Mouse (Mus musculus) hindbrain, embryonic 13.5 days (tissue): ENCODE results near the gene Ece1. TPM values are rescaled to one million over a fixed set of nuclear protein-coding genes. Genes with fewer than 3 reads are reported as not detected.

Experiments used
- ATAC-seq: fragments of 200-750 bp; cut with Nextera tagmentation; 2 replicates; pipeline ENCODE4 v1.8.0; 2017; ENCODE audit warnings: moderate TSS enrichment; ENCODE audit not compliant: low FRiP score
- H3K27ac ChIP-seq: fragments of 300-500 bp; sonication (generic); 2 replicates; pipeline ENCODE4 v1.5.1; 2015; ENCODE audit warnings: inconsistent platforms, mild to moderate bottlenecking, moderate library complexity
- H3K27me3 ChIP-seq: fragments of 300-500 bp; sonication (generic); 2 replicates; pipeline ENCODE4 v1.6.1; 2015; ENCODE audit warnings: mild to moderate bottlenecking, inconsistent platforms
- H3K36me3 ChIP-seq: fragments of 300-500 bp; sonication (generic); 2 replicates; pipeline ENCODE4 v1.6.1; 2015; ENCODE audit warnings: mild to moderate bottlenecking, inconsistent platforms
- H3K4me1 ChIP-seq: fragments of 300-500 bp; sonication (generic); replicated peaks from 2 replicates; pipeline ENCODE4 v1.6.1; 2015; ENCODE audit warnings: inconsistent platforms
- H3K4me2 ChIP-seq: fragments of 300-500 bp; sonication (generic); 2 replicates; pipeline ENCODE4 v1.6.1; 2015; ENCODE audit warnings: inconsistent platforms, mild to moderate bottlenecking, moderate library complexity
- H3K4me3 ChIP-seq: fragments of 300-500 bp; sonication (generic); 2 replicates; pipeline ENCODE4 v1.5.1; 2015; ENCODE audit warnings: mild to moderate bottlenecking, inconsistent platforms
- H3K9ac ChIP-seq: fragments of 300-500 bp; sonication (generic); 2 replicates; pipeline ENCODE4 v1.6.1; 2015; ENCODE audit warnings: mild to moderate bottlenecking, inconsistent platforms
- H3K9me3 ChIP-seq: fragments of 300-500 bp; sonication (generic); 2 replicates; pipeline ENCODE4 v1.6.1; 2016; ENCODE audit warnings: inconsistent platforms
- WGBS: fragments of 180-500 bp; shearing (Covaris S2); methylation state at CpG from one replicate; pipeline ENCODE4 v1.1.7; 2015; 5-methylcytosine and 5-hydroxymethylcytosine counted together
- polyA plus RNA-seq: library from polyadenylated mRNA; unstranded; fragments of >200 nt; fragmentation: Nextera tagmentation; extraction: Ambion mirVana; gene quantifications from 2 replicates; pipeline ENCODE4 v1.2.1, GENCODE M21; 2015

Gene Ece1
- polyA plus RNA-seq, 1 experiment from 2014 or later: 20.2 TPM

DNA sequence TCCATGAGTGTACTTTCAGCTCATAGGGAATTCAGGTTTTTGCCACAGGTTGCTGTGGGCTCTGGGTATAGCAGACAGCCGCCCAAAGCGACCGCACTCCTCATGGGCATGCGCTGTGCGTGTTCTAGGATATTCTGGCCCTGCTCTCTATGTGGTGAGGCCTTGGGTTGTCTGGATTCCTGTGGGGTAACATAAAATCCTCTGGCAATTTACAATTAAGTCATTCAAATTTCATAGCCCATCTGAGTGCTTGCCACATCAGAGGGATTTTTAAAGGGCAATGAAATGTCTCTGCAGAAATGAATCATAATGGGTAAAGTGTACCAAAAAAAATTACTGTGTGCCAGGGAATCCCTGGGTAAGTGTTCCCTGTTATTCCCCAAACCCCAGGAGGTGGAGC is 127.4 kb downstream of the Ece1 start:
- no peak overlapping the region for H3K9ac ChIP-seq
- H3K4me3 ChIP-seq: no peak overlapping the region
- H3K9me3 ChIP-seq: no peaks in the 10 kb centered on the region
- H3K4me1 ChIP-seq: peaks cover 7% of the 10 kb centered on the region
- ATAC-seq: no peak
- H3K27me3 ChIP-seq: no peaks in the 10 kb centered on the region
- no peak overlapping the region for H3K4me2 ChIP-seq
- no peak overlapping the region for H3K27ac ChIP-seq
- WGBS: 80% methylated on average over 5 of the region's 5 CpGs
- H3K36me3 ChIP-seq: no peaks in the 10 kb centered on the region

DNA sequence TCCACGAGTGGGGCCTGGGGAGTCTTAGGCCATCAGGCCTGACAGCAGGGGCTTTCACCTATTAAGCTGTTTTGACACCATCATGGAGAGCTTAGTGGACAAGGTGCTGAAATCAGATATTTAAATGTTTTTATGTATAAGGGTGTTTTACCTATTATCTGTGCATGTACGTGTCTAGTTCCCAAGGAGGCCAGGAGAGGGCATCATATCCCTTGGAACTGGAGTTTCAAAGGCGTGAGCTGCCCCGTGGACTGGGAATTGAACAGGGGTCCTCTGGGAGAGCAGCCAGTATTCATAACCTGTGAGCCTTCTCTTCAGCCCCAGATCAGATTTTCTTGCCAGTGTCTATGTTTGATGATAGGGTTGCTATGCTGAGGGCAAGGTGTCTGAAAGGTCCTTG is 128.4 kb downstream of the Ece1 start:
- no peaks in the 10 kb centered on the region for H3K36me3 ChIP-seq
- no peaks in the 10 kb centered on the region for H3K9me3 ChIP-seq
- H3K27me3 ChIP-seq: no peaks in the 10 kb centered on the region
- H3K4me2 ChIP-seq: no peak overlapping the region
- no peak overlapping the region for H3K9ac ChIP-seq
- H3K4me3 ChIP-seq: no peak overlapping the region
- H3K4me1 ChIP-seq: peaks cover 15% of the 10 kb centered on the region
- H3K27ac ChIP-seq: no peak overlapping the region
- ATAC-seq: no peak
- WGBS: 85% methylated on average over 4 of the region's 4 CpGs

DNA sequence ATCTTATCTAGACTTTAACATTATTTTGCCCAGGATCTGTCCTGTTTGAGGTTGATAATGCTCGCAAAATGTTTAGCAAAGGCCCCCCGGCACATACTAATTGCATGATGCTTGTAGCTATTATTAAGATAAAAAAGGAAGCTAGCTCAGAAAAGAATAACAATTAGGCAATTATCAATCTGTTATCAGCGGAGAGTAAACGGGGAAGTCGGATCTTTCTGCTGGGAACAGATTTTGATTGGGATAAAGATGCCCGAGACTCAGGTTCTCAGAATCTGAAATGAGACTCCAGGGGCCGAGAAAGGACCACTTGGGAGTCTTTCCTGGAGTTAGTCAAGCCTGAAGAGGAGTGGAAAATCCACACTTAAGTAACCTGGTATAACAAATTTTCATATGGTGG is 129.2 kb downstream of the Ece1 start:
- WGBS: 61% methylated on average over 7 of the region's 7 CpGs
- Histone ChIP-seq H3K27me3 (no peaks in the 10 kb centered on the region), H3K4me2 (no peak overlapping the region), H3K4me1 (peaks cover 23% of the 10 kb centered on the region), H3K9me3 (no peaks in the 10 kb centered on the region), H3K9ac (no peak overlapping the region), H3K36me3 (no peaks in the 10 kb centered on the region), H3K27ac (no peak overlapping the region), H3K4me3 (no peak overlapping the region)
- no peak for ATAC-seq

- Histone ChIP-seq H3K4me2 (peak within 1 kb of the TSS; percentile 93), H3K27me3 (no peaks in the 10 kb centered on the region), H3K9ac (peak within 1 kb of the TSS; percentile 100), H3K27ac (peak within 1 kb of the TSS; percentile 97), H3K9me3 (no peaks in the 10 kb centered on the region), H3K4me1 (peaks cover 34% of the 10 kb centered on the region), H3K4me3 (peak within 1 kb of the TSS; percentile 98), H3K36me3 (peaks cover 1% of the 10 kb centered on the region)
- WGBS: 2% methylated on average over 39 of the region's 39 CpGs
- peak; percentile 74 for ATAC-seq
Measured at GRCm38 (mm10) chr4:137992890-137993289, 130.9 kb downstream of the Ece1 start, which contains the start of gene Eif4g3. Gene Eif4g3, plus strand, starts transcription at chr4:137993022.

DNA sequence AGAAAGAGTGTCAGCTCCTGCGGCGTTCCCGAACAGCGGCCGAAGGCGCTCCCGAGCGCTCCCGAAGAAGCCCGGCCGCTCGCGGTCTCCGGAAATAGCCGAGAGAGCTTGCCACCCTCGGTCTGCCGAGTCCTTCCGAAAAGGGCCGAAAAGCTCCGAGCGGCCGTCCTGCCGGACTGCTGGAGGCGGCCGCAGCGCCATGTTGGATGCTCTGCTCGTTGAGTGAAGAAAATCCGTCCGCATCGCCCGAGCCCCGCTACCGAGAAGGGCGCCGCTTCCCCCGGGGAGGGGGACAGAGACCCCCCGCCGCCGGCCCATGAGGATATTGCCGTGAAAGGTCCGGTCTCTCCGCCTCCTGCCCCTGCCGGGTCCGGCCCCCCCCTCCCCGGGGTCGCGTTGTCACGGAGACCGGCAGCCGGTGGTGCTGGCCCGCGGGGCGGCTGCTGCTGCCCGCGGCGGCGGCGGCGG is 131.3 kb downstream of the Ece1 start:
- H3K9me3 ChIP-seq: no peaks in the 10 kb centered on the region

GRCm38 (mm10) chr4:137993821-137994561 is 132.0 kb downstream of the Ece1 start:
- peak overlapping the region; percentile 97 for H3K27ac ChIP-seq
- ATAC-seq: peak; percentile 15
- H3K4me1 ChIP-seq: peaks cover 45% of the 10 kb centered on the region
- H3K4me3 ChIP-seq: peak overlapping the region; percentile 98
- no peaks in the 10 kb centered on the region for H3K9me3 ChIP-seq
- H3K4me2 ChIP-seq: peak overlapping the region; percentile 93
- H3K9ac ChIP-seq: peak overlapping the region; percentile 100
- WGBS: 0% methylated on average over 46 of the region's 60 CpGs
- H3K36me3 ChIP-seq: peaks cover 12% of the 10 kb centered on the region
- H3K27me3 ChIP-seq: no peaks in the 10 kb centered on the region

More for the DNA sequence above, 131.3 kb downstream of the Ece1 start:
- ATAC-seq: peak; percentile 95
- 0% methylated on average over 42 of the region's 59 CpGs for WGBS
- Histone ChIP-seq H3K9ac (peak overlapping the region; percentile 100), H3K4me3 (peak overlapping the region; percentile 98), H3K27me3 (no peaks in the 10 kb centered on the region), H3K36me3 (peaks cover 6% of the 10 kb centered on the region), H3K4me2 (peak overlapping the region; percentile 93), H3K27ac (peak overlapping the region; percentile 97), H3K4me1 (peaks cover 38% of the 10 kb centered on the region)

GRCm38 (mm10) chr4:137994562-137995336 is 132.7 kb downstream of the Ece1 start:
- Histone ChIP-seq H3K27ac (peak overlapping the region; percentile 97; the same call in 1 of the 2 replicates), H3K4me1 (peaks cover 51% of the 10 kb centered on the region), H3K4me2 (peak overlapping the region; percentile 93), H3K27me3 (no peaks in the 10 kb centered on the region), H3K9me3 (no peaks in the 10 kb centered on the region), H3K36me3 (peaks cover 20% of the 10 kb centered on the region), H3K4me3 (peak overlapping the region; percentile 98), H3K9ac (peak overlapping the region; percentile 100)
- ATAC-seq: no peak
- WGBS: 43% methylated on average over 12 of the region's 12 CpGs

DNA sequence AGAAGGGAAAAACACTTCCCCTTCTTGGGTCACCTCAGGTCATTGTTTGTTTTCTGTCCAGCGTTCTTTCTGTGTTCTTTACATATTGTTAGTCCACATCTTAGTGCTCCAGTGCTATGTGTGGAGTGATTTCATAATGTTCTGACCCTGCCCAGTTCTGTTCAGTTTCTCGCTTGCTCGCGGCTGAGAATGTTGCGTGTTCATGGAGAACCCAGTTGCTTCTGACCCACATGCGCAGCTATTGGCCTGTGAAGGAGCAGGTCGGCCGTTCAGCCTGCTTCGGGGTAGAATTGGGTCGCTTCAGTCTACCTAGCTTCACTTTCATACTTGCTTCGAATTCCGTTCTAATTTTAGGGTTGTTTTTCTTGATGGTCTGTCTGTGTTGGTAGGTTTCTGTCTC is 133.4 kb downstream of the Ece1 start:
- peak overlapping the region; percentile 93 for H3K4me2 ChIP-seq
- 68% methylated on average over 12 of the region's 12 CpGs for WGBS
- peak overlapping the region; percentile 100 for H3K9ac ChIP-seq
- peak overlapping the region; percentile 98 for H3K4me3 ChIP-seq
- peaks cover 56% of the 10 kb centered on the region for H3K4me1 ChIP-seq
- no peaks in the 10 kb centered on the region for H3K9me3 ChIP-seq
- H3K36me3 ChIP-seq: peaks cover 24% of the 10 kb centered on the region
- H3K27me3 ChIP-seq: no peaks in the 10 kb centered on the region
- ATAC-seq: no peak
- H3K27ac ChIP-seq: no peak overlapping the region

- Histone ChIP-seq H3K9ac (no peak overlapping the region), H3K36me3 (peaks cover 30% of the 10 kb centered on the region), H3K4me3 (no peak overlapping the region), H3K9me3 (no peaks in the 10 kb centered on the region), H3K27ac (no peak overlapping the region), H3K4me2 (no peak overlapping the region), H3K4me1 (peaks cover 63% of the 10 kb centered on the region), H3K27me3 (no peaks in the 10 kb centered on the region)
- 74% methylated on average over 4 of the region's 4 CpGs for WGBS
- ATAC-seq: no peak
Measured at GRCm38 (mm10) chr4:137998232-137998631, 136.2 kb downstream of the Ece1 start.

GRCm38 (mm10) chr4:138000682-138001081 is 138.6 kb downstream of the Ece1 start:
- no peaks in the 10 kb centered on the region for H3K27me3 ChIP-seq
- H3K9ac ChIP-seq: no peak overlapping the region
- H3K4me1 ChIP-seq: peaks cover 51% of the 10 kb centered on the region
- no peak overlapping the region for H3K4me3 ChIP-seq
- H3K27ac ChIP-seq: no peak overlapping the region; the same call in 1 of the 2 replicates
- no peak overlapping the region for H3K4me2 ChIP-seq
- H3K36me3 ChIP-seq: peaks cover 45% of the 10 kb centered on the region
- no peak for ATAC-seq
- WGBS: 45% methylated on average over 7 of the region's 7 CpGs
- no peaks in the 10 kb centered on the region for H3K9me3 ChIP-seq

GRCm38 (mm10) chr4:138003909-138004610 is 142.0 kb downstream of the Ece1 start:
- Histone ChIP-seq H3K9me3 (no peaks in the 10 kb centered on the region), H3K27ac (no peak overlapping the region), H3K9ac (no peak overlapping the region), H3K4me2 (no peak overlapping the region), H3K27me3 (no peaks in the 10 kb centered on the region), H3K4me3 (no peak overlapping the region), H3K36me3 (peaks cover 50% of the 10 kb centered on the region), H3K4me1 (peaks cover 27% of the 10 kb centered on the region)
- 93% methylated on average over 11 of the region's 11 CpGs for WGBS
- no peak for ATAC-seq

DNA sequence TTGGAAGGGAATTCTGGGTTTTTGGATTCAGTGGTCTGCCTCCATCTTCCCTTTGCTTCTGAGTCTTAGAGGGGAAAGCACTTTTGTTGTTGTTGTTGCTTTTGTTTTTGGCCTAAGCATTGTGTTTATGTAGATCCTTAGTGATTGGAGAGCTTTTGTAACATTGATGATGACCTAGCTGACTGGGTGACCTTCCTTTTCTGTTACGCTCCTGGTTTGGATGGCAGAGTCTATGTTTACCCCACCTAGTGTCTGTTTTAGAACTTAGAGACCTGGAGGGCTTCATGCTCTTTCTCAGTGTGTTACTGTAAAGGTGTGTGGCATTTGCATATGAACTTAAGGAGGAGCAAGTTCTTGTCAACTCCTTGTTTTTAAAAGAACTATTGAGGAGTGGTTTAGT is 143.7 kb downstream of the Ece1 start:
- H3K4me2 ChIP-seq: no peak overlapping the region
- H3K9me3 ChIP-seq: no peaks in the 10 kb centered on the region
- no peak overlapping the region for H3K4me3 ChIP-seq
- no peak for ATAC-seq
- peaks cover 43% of the 10 kb centered on the region for H3K36me3 ChIP-seq
- 100% methylated on average over 1 of the region's 1 CpGs for WGBS
- H3K9ac ChIP-seq: no peak overlapping the region
- H3K4me1 ChIP-seq: peaks cover 13% of the 10 kb centered on the region
- H3K27me3 ChIP-seq: no peaks in the 10 kb centered on the region
- H3K27ac ChIP-seq: no peak overlapping the region
